Mouse (Mus musculus) adrenal gland, adult (tissue): ENCODE data around the gene 1700123O20Rik.

Experiments
- DNase-seq, 2 experiments: peaks; one replicate each; pipeline ENCODE4 v3.0.0; 2022 to 2023; ENCODE audit warnings: low spot score in 1 of 2; ENCODE audit not compliant: inconsistent age in 2 of 2

Gene 1700123O20Rik

GRCm38 (mm10) chr14:54686063-54686521 lies at the start of gene 1700123O20Rik:
1700123O20Rik (plus strand) TSS chr14:54686216.
- no peak for DNase-seq

- DNase-seq: peak in 1 of 2 experiments; percentile 77
These were observed 49.1 kb upstream of the 1700123O20Rik start for GRCm38 (mm10) chr14:54636954-54637353.

- no peak for DNase-seq
These were observed 47.8 kb upstream of the 1700123O20Rik start for GRCm38 (mm10) chr14:54638210-54638609.

- DNase-seq: no peak
These were observed 45.9 kb upstream of the 1700123O20Rik start for GRCm38 (mm10) chr14:54640121-54640520.

- DNase-seq: no peak
These were observed 45.1 kb upstream of the 1700123O20Rik start, which contains the start of gene Gm17606 for GRCm38 (mm10) chr14:54640946-54641304. Gm17606 (plus strand) TSS chr14:54640952.

- DNase-seq: peak; percentile 92 to 97
These were observed 44.6 kb upstream of the 1700123O20Rik start, which contains the start of gene Cdh24 for GRCm38 (mm10) chr14:54641305-54641969. Cdh24 (minus strand) TSS chr14:54641364.

- DNase-seq: peak in 1 of 2 experiments; percentile 56
These were observed 43.6 kb upstream of the 1700123O20Rik start for GRCm38 (mm10) chr14:54642224-54642944.

GRCm38 (mm10) chr14:54643011-54643410 lies 43.0 kb upstream of the 1700123O20Rik start:
- DNase-seq: no peak

GRCm38 (mm10) chr14:54644294-54644693 lies 41.7 kb upstream of the 1700123O20Rik start:
- DNase-seq: peak; percentile 60 to 73

GRCm38 (mm10) chr14:54646455-54646854 lies 39.6 kb upstream of the 1700123O20Rik start:
- DNase-seq: no peak

GRCm38 (mm10) chr14:54646898-54647636 lies 38.9 kb upstream of the 1700123O20Rik start:
- DNase-seq: no peak

GRCm38 (mm10) chr14:54647900-54648299 lies 38.1 kb upstream of the 1700123O20Rik start:
- DNase-seq: no peak

GRCm38 (mm10) chr14:54650621-54651454 lies 35.2 kb upstream of the 1700123O20Rik start:
- DNase-seq: peak; percentile 80 to 93

- no peak for DNase-seq
These were observed 34.5 kb upstream of the 1700123O20Rik start for GRCm38 (mm10) chr14:54651556-54651955.

GRCm38 (mm10) chr14:54652787-54653186 lies 33.2 kb upstream of the 1700123O20Rik start:
- peak in 1 of 2 experiments; percentile 55 for DNase-seq

GRCm38 (mm10) chr14:54653496-54653895 lies 32.5 kb upstream of the 1700123O20Rik start:
- DNase-seq: peak; percentile 91 to 96

GRCm38 (mm10) chr14:54660009-54660408 lies 26.0 kb upstream of the 1700123O20Rik start:
- peak in 1 of 2 experiments; percentile 63 for DNase-seq

- no peak for DNase-seq
These were observed 21.4 kb upstream of the 1700123O20Rik start for GRCm38 (mm10) chr14:54664477-54665222.

GRCm38 (mm10) chr14:54669381-54669780 lies 16.6 kb upstream of the 1700123O20Rik start:
- peak; percentile 56 to 85 for DNase-seq

GRCm38 (mm10) chr14:54674317-54674716 lies 11.7 kb upstream of the 1700123O20Rik start:
- no peak for DNase-seq
